Mouse (Mus musculus) cerebellum, adult 11 months (tissue): Measurements from ENCODE around the gene Parva.

Experiments
- DNase-seq: peaks from one replicate; pipeline ENCODE4 v3.0.0; 2022

Gene Parva

DNA sequence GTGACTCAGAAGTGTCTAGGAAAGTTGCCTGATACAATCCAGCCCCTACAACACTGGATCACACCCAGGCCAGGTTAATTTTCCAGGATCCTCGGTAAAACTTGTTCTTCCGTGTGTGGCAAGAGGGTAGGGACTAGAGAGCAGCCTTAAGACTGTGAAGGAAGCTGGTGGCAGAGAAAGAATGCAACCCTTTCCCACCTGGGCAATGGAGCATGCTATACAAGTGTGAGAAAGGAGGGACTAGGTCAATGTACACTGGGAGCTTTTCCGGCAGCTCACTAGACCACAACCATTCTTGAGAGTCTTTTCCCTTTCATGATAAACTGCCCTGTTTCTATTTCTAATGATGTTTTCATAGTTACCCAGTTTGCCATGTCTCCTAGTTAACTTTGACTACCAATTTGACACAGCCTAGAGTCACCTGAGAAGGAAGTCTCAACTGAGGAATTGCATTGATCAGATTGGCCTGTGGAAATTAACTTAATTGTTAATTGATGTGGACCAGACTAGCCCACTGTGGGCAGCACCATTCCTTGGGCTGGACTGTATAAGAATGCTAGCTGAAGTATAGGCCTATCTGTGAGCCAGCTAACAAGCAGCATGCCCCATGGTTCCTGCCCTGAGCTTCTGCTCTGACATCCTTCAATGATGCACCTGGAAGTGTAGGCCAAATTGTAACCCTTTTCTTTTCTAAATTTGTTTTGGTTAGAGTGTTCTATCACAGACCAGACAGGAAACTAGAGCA, 186.9 kb downstream of the Parva start:
- DNase-seq = no peak

DNA sequence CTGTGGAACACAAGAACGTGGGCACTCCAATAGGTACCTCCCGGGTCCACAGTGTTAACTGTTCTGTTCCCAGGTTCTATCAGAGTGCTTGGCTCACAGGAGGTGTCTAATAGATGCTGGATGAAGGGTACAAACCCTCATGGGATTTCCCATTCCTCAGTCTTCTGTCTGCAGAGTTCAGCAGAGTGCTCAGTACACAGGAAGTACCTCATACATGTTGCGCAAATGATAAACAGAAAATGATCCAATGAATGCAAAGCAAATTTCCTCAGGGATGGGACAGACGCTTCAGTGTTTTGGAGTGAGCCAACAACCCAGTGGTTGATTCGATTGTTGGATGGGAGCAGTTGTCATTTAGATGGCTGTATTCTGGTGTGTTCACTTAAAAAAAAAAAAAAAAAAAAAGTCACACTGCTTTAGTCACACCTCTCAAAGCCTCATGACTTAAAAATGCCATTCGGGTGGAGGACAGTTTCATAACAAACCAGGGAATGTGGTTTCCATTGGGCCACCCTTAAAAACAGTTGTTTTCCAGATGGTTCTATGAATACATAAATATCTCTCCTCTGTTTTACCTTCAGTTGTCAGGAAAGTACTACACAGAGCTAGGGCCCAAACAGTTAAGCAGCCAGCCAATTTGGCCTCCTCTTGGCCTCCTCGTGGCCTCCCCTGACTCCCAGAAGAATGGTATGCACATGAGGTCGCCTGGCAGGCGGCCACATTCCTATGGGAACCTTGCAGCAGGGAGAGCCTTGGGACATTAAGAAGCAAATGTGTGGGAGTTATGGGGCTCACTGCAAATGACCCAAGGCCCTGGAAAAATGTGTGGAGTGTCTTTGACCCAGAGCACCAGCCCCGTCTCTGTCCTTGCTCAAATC, 187.7 kb downstream of the Parva start:
- DNase-seq = no peak

GRCm38 (mm10) chr7:112620322-112621179, 193.2 kb downstream of the Parva start:
- no peak for DNase-seq

DNA sequence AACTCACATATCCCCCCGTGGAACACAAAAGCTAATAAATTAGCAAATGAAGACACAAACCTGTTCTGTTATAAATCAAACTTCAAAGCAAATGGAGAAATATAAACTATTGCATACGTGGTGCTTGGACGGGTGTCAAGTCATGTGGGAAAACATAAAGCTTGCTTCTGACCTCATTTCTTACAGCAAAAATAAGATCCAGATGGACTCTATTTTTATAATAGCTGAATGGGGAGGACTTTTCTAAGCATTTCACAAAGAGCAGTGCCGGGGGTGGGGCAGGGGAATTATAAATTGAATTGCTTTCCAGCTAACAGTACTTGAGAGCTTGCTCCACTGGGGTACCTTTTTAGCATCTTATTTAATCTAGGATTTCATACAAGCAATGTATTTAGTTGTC, 200.2 kb downstream of the Parva start:
- no peak for DNase-seq

DNA sequence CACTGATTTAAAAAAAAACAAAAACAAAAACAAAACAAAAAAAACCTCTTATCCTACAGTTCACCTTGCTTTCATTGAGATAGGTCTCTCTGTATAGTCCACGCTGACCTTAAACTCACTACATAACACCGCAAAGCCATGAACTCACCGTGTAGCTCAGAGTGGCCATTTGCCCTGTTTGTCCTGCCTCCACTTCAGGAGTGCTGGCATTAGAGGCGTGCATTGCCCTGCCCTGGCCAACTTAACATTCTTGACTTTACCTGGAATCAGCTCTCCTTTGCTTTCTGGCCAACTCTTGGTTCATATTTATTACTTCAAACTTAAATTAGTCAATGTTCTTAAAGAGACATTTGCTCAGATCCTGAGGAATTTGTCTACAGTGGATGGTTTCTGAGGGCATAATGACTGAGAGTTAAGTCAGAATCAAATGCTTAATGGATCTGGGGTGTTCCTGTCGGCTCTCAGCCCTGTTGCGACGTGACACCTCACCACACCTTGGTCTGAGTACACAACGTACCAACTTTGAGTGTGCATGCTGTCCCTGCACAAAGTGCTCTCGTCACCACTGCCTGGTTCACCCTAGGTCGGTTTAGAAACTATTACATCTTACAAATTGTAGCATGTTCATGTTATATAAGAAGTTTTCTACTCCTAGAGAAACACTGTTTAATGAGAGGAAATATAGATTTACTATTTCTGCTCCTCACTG, 207.4 kb downstream of the Parva start:
- DNase-seq = no peak

- no peak for DNase-seq
These were observed 208.6 kb downstream of the Parva start for GRCm38 (mm10) chr7:112635936-112636335.
